Mouse (Mus musculus) embryonic facial prominence, embryonic 11.5 days (tissue): ENCODE results near the gene Pacrg. TPM values are rescaled to one million over a fixed set of nuclear protein-coding genes. Genes with fewer than 3 reads are reported as not detected.

Source experiments
- ATAC-seq: fragments of 200-750 bp; cut with Nextera tagmentation; replicated peaks from 2 replicates; pipeline ENCODE4 v1.8.0; 2017; ENCODE audit warnings: low read depth; ENCODE audit not compliant: insufficient number of reproducible peaks, low FRiP score, low TSS enrichment
- DNase-seq: peaks from one replicate; pipeline ENCODE4 v3.0.0-alpha.2; 2015; ENCODE audit warnings: low spot score
- H3K27ac ChIP-seq: fragments of 300-500 bp; sonication (generic); replicated peaks from 2 replicates; pipeline ENCODE4 v1.5.1; 2014; ENCODE audit warnings: mild to moderate bottlenecking, low read depth, low read length, control low read depth
- H3K27me3 ChIP-seq: fragments of 300-500 bp; sonication (generic); 2 replicates; pipeline ENCODE4 v1.6.1; 2014; ENCODE audit warnings: mild to moderate bottlenecking, low read length, moderate library complexity, mixed read lengths; ENCODE audit not compliant: control insufficient read depth, insufficient read depth
- H3K36me3 ChIP-seq: fragments of 300-500 bp; sonication (generic); replicated peaks from 2 replicates; pipeline ENCODE4 v1.6.1; 2014; ENCODE audit warnings: low read depth, mild to moderate bottlenecking, low read length, moderate library complexity, mixed read lengths; ENCODE audit not compliant: control insufficient read depth, insufficient read depth
- H3K4me1 ChIP-seq: fragments of 300-500 bp; sonication (generic); 2 replicates; pipeline ENCODE4 v1.6.1; 2014; ENCODE audit warnings: low read length, mixed read lengths; ENCODE audit not compliant: control insufficient read depth, insufficient read depth
- H3K4me2 ChIP-seq: fragments of 300-500 bp; sonication (generic); 2 replicates; pipeline ENCODE4 v1.6.1; 2014; ENCODE audit warnings: low read depth, mild to moderate bottlenecking, control low read depth, low read length, moderate library complexity
- H3K4me3 ChIP-seq: fragments of 300-500 bp; sonication (generic); 2 replicates; pipeline ENCODE4 v1.5.1; 2014; ENCODE audit warnings: low read depth, low read length, control low read depth
- H3K9ac ChIP-seq: fragments of 300-500 bp; sonication (generic); replicated peaks from 2 replicates; pipeline ENCODE4 v1.6.1; 2014; ENCODE audit warnings: mild to moderate bottlenecking, control low read depth, low read length
- H3K9me3 ChIP-seq: fragments of 300-500 bp; sonication (generic); replicated peaks from 2 replicates; pipeline ENCODE4 v1.6.1; 2016; ENCODE audit warnings: mild to moderate bottlenecking, low read length, inconsistent platforms, mixed read lengths; ENCODE audit not compliant: control insufficient read depth
- WGBS: fragments of 180-500 bp; shearing (Covaris S2); extraction: QIAGEN DNeasy Blood & Tissue Kit; methylation state at CpG from one replicate; pipeline ENCODE4 v1.1.7; 2014; 5-methylcytosine and 5-hydroxymethylcytosine counted together
- polyA plus RNA-seq: library from polyadenylated mRNA; unstranded; fragments of >200 nt; fragmentation: Nextera tagmentation; extraction: Ambion mirVana; gene quantifications from 2 replicates; pipeline ENCODE4 v1.2.1, GENCODE M21; 2014

The Pacrg gene
- polyA plus RNA-seq, 1 experiment from 2014 or later: 3.0 TPM

DNA sequence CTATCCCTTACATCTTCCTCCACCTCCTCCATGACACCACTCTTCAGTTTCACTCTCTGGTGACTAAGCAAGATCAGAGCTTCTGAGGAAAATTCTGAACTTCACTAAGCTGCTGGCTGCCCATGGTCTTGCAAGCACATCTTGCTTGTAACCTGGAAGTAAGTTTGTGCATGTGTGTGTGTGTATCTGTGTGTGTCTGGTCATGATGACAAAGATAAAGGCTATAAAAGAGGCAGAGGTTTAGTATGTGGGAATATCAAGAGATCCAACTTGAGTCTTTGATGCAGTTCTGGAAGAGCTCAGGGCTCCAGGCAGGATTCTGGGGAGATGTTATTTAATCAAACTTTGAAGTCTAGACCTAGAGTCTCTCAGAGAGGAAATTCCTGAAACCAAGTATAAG is 381.4 kb downstream of the Pacrg start:
- Histone ChIP-seq H3K4me2 (no peak overlapping the region), H3K4me1 (no peaks in the 10 kb centered on the region), H3K9ac (no peak overlapping the region), H3K36me3 (no peaks in the 10 kb centered on the region), H3K27ac (no peak overlapping the region), H3K9me3 (no peaks in the 10 kb centered on the region), H3K4me3 (no peak overlapping the region), H3K27me3 (no peaks in the 10 kb centered on the region)
- ATAC-seq (no peak), DNase-seq (no peak)

DNA sequence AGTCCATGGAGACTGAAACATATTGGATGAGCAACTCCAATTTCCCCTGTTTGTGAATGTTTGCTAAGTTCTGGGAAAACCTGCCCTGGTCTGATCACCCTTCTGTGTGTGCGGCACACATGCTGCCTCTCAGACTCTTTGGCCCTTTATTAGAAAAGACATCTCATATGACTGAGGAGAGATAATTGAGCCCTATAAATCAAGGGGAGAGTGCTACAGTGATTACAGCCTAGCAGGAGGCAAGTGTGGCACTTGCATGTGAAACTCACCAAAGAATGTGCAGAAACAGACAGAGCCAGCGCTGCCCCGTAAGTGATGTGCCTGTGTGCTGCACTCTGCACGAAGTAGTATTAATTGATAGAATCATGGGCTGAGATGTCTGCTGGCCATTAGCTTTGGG is 383.7 kb downstream of the Pacrg start:
- H3K27me3 ChIP-seq: no peaks in the 10 kb centered on the region
- H3K9me3 ChIP-seq: no peaks in the 10 kb centered on the region
- no peak overlapping the region for H3K4me3 ChIP-seq
- no peak overlapping the region for H3K4me2 ChIP-seq
- 53% methylated on average over 4 of the region's 4 CpGs for WGBS
- H3K4me1 ChIP-seq: no peaks in the 10 kb centered on the region
- no peak overlapping the region for H3K9ac ChIP-seq
- H3K27ac ChIP-seq: no peak overlapping the region
- no peaks in the 10 kb centered on the region for H3K36me3 ChIP-seq
- DNase-seq (peak; percentile 16), ATAC-seq (no peak)

DNA sequence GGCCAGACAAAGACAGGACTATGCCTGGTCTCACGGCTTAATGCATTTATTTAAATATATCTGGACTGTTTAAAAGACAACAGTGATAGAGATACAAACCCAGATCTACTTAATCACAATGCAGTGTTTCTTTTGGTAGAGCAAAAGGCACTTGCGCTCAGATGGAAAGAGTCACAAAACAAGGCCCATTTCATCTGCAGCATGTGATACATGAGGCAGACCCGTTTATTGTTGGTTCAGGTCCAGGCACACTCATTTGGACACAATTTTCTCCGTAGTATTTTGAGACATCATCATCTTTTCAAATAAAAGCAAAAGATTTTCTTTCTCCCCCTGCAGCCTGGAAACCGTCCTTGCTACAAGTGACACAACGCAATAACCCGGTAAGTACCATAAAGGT is 384.1 kb downstream of the Pacrg start:
- Histone ChIP-seq H3K9ac (no peak overlapping the region), H3K4me1 (no peaks in the 10 kb centered on the region), H3K27me3 (no peaks in the 10 kb centered on the region), H3K9me3 (no peaks in the 10 kb centered on the region), H3K27ac (no peak overlapping the region), H3K36me3 (no peaks in the 10 kb centered on the region), H3K4me2 (no peak overlapping the region), H3K4me3 (no peak overlapping the region)
- ATAC-seq (no peak), DNase-seq (no peak)
- 84% methylated on average over 7 of the region's 7 CpGs for WGBS

DNA sequence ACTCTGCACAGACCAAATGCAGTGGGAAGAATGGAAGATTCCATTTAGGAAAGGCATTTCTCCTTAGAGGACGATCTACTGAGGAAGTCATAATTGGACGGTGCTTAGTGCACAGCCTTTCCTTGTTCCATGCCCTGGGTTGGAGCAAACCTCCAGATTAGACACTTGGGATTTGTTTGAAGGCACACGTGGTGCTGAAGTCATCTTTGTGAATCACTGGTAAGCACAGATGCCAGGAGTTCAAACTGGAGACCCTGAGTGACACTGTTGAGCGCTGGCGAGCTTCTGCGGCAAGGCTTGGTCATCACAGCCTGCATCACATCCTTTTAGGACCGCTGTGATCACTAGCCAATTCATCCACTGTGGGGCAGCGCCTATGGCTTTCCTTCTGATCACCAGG is 385.7 kb downstream of the Pacrg start:
- H3K9me3 ChIP-seq: no peaks in the 10 kb centered on the region
- H3K36me3 ChIP-seq: no peaks in the 10 kb centered on the region
- H3K27me3 ChIP-seq: no peaks in the 10 kb centered on the region
- WGBS: 91% methylated on average over 8 of the region's 8 CpGs
- no peaks in the 10 kb centered on the region for H3K4me1 ChIP-seq
- no peak overlapping the region for H3K9ac ChIP-seq
- H3K4me3 ChIP-seq: no peak overlapping the region
- H3K27ac ChIP-seq: no peak overlapping the region
- DNase-seq (no peak), ATAC-seq (no peak)
- no peak overlapping the region for H3K4me2 ChIP-seq

DNA sequence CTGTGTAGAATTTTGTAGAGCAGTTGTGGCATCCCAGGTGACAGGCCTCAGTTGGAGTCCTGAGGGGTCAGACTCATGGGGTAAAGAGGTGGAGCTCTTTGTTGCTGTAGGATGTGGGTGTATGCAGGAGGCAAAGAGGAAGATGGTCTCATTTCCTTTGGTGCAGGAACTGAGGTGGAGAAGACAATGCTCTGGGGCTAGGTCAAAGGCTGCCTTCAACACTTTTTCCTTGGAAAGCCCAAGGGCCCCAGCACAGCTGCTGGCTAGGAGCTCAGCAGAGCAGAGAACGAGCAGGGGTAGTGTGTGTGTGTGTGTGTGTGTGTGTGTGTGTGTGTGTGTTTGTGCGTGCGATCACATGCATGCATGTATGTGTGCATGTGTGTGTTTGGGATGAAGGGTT is 387.3 kb downstream of the Pacrg start:
- DNase-seq: no peak
- H3K36me3 ChIP-seq: no peaks in the 10 kb centered on the region
- H3K4me1 ChIP-seq: no peaks in the 10 kb centered on the region
- WGBS: 87% methylated on average over 3 of the region's 3 CpGs
- no peak overlapping the region for H3K9ac ChIP-seq
- H3K27me3 ChIP-seq: no peaks in the 10 kb centered on the region
- no peaks in the 10 kb centered on the region for H3K9me3 ChIP-seq
- no peak overlapping the region for H3K27ac ChIP-seq
- ATAC-seq: no peak
- H3K4me3 ChIP-seq: no peak overlapping the region
- no peak overlapping the region for H3K4me2 ChIP-seq

DNA sequence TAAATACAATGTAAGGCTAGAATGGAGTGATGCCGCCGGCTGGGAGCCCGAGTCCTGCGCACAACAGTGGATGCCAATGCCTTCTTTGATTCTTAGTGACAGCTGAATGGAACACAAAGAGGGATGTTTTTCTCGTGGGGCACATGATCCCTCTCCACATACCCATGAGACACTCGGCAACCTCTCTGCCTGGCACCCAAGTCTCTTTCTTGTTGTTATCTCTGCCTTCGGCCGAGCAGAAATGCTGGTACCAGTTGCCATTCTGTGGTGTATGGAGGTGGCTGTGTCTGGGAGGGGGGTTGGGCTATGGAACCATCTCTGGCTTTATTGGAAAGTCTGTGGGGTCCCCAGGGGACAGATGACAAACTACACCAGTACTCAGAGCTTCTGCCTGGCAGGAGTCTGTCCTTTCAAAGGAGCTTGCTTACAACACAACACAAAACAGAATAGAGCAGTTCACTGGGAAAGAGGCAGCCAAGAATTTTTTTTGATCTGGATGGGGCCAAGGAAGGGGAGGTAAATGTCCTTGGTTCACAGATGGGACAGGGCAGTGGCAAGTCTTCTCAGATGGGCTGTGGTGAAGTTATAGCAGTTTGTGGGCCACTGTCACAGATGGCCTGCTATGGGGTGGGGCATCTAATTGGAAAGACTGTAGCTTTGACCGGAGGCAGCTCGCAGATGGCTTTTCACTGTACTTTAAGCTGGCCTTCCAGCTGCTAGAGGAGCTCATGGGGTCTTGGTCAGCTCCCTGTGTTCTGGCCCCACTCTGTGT is 388.6 kb downstream of the Pacrg start:
- no peak for ATAC-seq
- Histone ChIP-seq H3K9ac (no peak overlapping the region; the same call in 1 of the 2 replicates), H3K27me3 (no peaks in the 10 kb centered on the region), H3K4me1 (no peaks in the 10 kb centered on the region), H3K9me3 (no peaks in the 10 kb centered on the region), H3K27ac (no peak overlapping the region), H3K4me3 (no peak overlapping the region), H3K36me3 (no peaks in the 10 kb centered on the region), H3K4me2 (no peak overlapping the region)
- WGBS: 76% methylated on average over 10 of the region's 10 CpGs
- DNase-seq: no peak

DNA sequence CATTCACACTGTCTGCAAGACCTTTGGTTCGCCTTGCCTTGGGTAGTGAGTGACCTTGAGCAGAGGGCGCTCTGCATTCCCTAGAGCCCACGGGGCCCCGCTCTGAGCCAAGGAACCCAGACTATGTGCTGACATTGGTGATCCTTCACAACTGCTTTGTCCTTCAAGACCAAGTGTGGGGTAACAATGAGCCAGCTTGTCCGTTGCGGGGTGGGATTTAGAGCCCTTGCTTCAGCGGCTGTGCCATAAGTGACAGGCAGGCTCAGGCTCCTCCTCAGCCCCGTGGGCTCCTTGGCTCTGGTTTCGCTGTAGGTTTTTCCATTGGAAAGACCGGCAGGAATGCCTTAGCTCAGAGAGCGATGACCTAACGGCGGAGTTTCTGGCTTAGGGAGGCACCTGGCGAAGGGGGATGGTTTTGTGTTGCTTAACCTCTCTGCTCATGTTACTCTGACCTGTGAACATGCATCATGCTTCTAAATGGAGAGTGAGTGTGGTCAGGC is 390.3 kb downstream of the Pacrg start:
- no peaks in the 10 kb centered on the region for H3K27me3 ChIP-seq

DNA sequence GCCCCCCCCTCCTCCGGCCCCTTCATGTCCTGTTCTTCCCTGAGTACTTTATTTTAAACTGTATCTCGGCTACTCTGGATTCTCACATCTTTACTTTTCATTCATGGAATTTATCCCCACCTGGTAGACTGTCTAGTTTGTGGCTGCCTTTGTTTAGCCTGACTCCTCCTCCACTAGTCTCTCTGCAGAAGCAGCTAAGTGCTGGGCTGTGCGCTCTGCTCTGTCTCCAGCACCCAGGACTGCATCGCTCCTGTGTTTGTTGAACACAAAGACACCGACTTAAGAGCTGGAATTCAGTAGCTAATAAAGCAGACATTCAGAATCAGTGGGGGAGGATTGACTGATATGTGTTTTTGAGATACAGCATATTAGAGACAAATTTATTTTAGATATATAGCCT is 391.7 kb downstream of the Pacrg start:
- Histone ChIP-seq H3K9ac (no peak overlapping the region), H3K36me3 (no peaks in the 10 kb centered on the region), H3K27me3 (no peaks in the 10 kb centered on the region), H3K4me2 (no peak overlapping the region), H3K27ac (no peak overlapping the region), H3K9me3 (no peaks in the 10 kb centered on the region), H3K4me3 (no peak overlapping the region), H3K4me1 (no peaks in the 10 kb centered on the region)
- ATAC-seq (no peak), DNase-seq (no peak)
- WGBS: 81% methylated on average over 5 of the region's 5 CpGs

More for the DNA sequence above, 390.3 kb downstream of the Pacrg start:
- Histone ChIP-seq H3K36me3 (no peaks in the 10 kb centered on the region), H3K9me3 (no peaks in the 10 kb centered on the region), H3K4me2 (no peak overlapping the region), H3K27ac (no peak overlapping the region), H3K4me1 (no peaks in the 10 kb centered on the region), H3K4me3 (no peak overlapping the region), H3K9ac (no peak overlapping the region)
- peak; percentile 26 for DNase-seq
- 72% methylated on average over 14 of the region's 14 CpGs for whole genome bisulfite sequencing
- no peak; the same call in 1 of the 2 replicates for ATAC-seq
